Mouse (Mus musculus) limb, embryonic 10.5 days (tissue): ENCODE results near the gene Cpeb4. TPM values are rescaled to one million over a fixed set of nuclear protein-coding genes. Genes with fewer than 3 reads are reported as not detected.

Experiments used
- DNase-seq: peaks from one replicate; pipeline ENCODE4 v3.0.0-alpha.2; 2017; ENCODE audit warnings: low spot score
- H3K27ac ChIP-seq: fragments of 300-500 bp; sonication (generic); 2 replicates; pipeline ENCODE4 v1.5.1; 2016; ENCODE audit warnings: mild to moderate bottlenecking
- H3K27me3 ChIP-seq: fragments of 300-500 bp; sonication (generic); 2 replicates; pipeline ENCODE4 v1.6.1; 2016; ENCODE audit warnings: low read depth, mild to moderate bottlenecking; ENCODE audit not compliant: poor library complexity, severe bottlenecking
- H3K36me3 ChIP-seq: fragments of 300-500 bp; sonication (generic); 2 replicates; pipeline ENCODE4 v1.6.1; 2016; ENCODE audit warnings: mild to moderate bottlenecking, moderate library complexity
- H3K4me1 ChIP-seq: fragments of 300-500 bp; sonication (generic); 2 replicates; pipeline ENCODE4 v1.6.1; 2016
- H3K4me3 ChIP-seq: fragments of 300-500 bp; sonication (generic); 2 replicates; pipeline ENCODE4 v1.5.1; 2016; ENCODE audit warnings: mild to moderate bottlenecking, moderate library complexity
- H3K9me3 ChIP-seq: fragments of 300-500 bp; sonication (generic); replicated peaks from 2 replicates; pipeline ENCODE4 v1.6.1; 2016; ENCODE audit warnings: mild to moderate bottlenecking
- WGBS: fragments of 180-500 bp; shearing (Covaris S2); methylation state at CpG from one replicate; pipeline ENCODE4 v1.1.7; 2016; 5-methylcytosine and 5-hydroxymethylcytosine counted together
- polyA plus RNA-seq: library from polyadenylated mRNA; unstranded; fragments of >200 nt; fragmentation: Nextera tagmentation; extraction: Ambion mirVana; gene quantifications from 2 replicates; pipeline ENCODE4 v1.2.1, GENCODE M21; 2016

Gene Cpeb4
- polyA plus RNA-seq, 1 experiment from 2014 or later = 1.7 TPM

- Histone ChIP-seq H3K27me3 (no peaks in the 10 kb centered on the region), H3K27ac (no peak overlapping the region; the same call in 1 of the 2 replicates), H3K36me3 (no peaks in the 10 kb centered on the region), H3K9me3 (no peaks in the 10 kb centered on the region), H3K4me1 (peaks cover 29% of the 10 kb centered on the region), H3K4me3 (no peak overlapping the region)
- DNase-seq = no peak
- WGBS = 94% methylated on average over 5 of the region's 5 CpGs
Measured at GRCm38 (mm10) chr11:31850995-31851394, 21.0 kb upstream of the Cpeb4 start.

GRCm38 (mm10) chr11:31851702-31852560 is 20.1 kb upstream of the Cpeb4 start:
- 64% methylated on average over 4 of the region's 4 CpGs for WGBS
- H3K36me3 ChIP-seq = no peaks in the 10 kb centered on the region
- peak; percentile 30 for DNase-seq
- no peak overlapping the region for H3K4me3 ChIP-seq
- H3K27me3 ChIP-seq = no peaks in the 10 kb centered on the region
- peak overlapping the region; percentile 23; the same call in 1 of the 2 replicates for H3K27ac ChIP-seq
- peaks cover 29% of the 10 kb centered on the region for H3K4me1 ChIP-seq
- no peaks in the 10 kb centered on the region for H3K9me3 ChIP-seq

GRCm38 (mm10) chr11:31854955-31855354 is 17.1 kb upstream of the Cpeb4 start:
- H3K27ac ChIP-seq = no peak overlapping the region
- no peaks in the 10 kb centered on the region for H3K9me3 ChIP-seq
- no peak overlapping the region for H3K4me3 ChIP-seq
- DNase-seq = peak; percentile 15
- H3K36me3 ChIP-seq = no peaks in the 10 kb centered on the region
- H3K27me3 ChIP-seq = no peaks in the 10 kb centered on the region
- peaks cover 29% of the 10 kb centered on the region for H3K4me1 ChIP-seq
- WGBS = 77% methylated on average over 5 of the region's 5 CpGs

- no peaks in the 10 kb centered on the region for H3K9me3 ChIP-seq
- 93% methylated on average over 4 of the region's 4 CpGs for WGBS
Measured at GRCm38 (mm10) chr11:31857479-31857878, 14.5 kb upstream of the Cpeb4 start.

GRCm38 (mm10) chr11:31861149-31861890 is 10.7 kb upstream of the Cpeb4 start:
- H3K27ac ChIP-seq = no peak overlapping the region
- no peak overlapping the region for H3K4me3 ChIP-seq
- no peaks in the 10 kb centered on the region for H3K4me1 ChIP-seq
- DNase-seq = no peak
- no peaks in the 10 kb centered on the region for H3K36me3 ChIP-seq
- no peaks in the 10 kb centered on the region for H3K27me3 ChIP-seq
- 88% methylated on average over 6 of the region's 6 CpGs for WGBS
- no peaks in the 10 kb centered on the region for H3K9me3 ChIP-seq

More at GRCm38 (mm10) chr11:31857479-31857878, 14.5 kb upstream of the Cpeb4 start:
- H3K36me3 ChIP-seq = no peaks in the 10 kb centered on the region
- no peak overlapping the region for H3K27ac ChIP-seq
- DNase-seq = no peak
- H3K4me3 ChIP-seq = no peak overlapping the region
- no peaks in the 10 kb centered on the region for H3K27me3 ChIP-seq
- peaks cover 12% of the 10 kb centered on the region for H3K4me1 ChIP-seq

GRCm38 (mm10) chr11:31867976-31868375 is 4.0 kb upstream of the Cpeb4 start:
- no peak overlapping the region for H3K4me3 ChIP-seq
- no peaks in the 10 kb centered on the region for H3K36me3 ChIP-seq
- no peaks in the 10 kb centered on the region for H3K9me3 ChIP-seq
- peaks cover 16% of the 10 kb centered on the region for H3K4me1 ChIP-seq
- H3K27ac ChIP-seq = no peak overlapping the region
- no peaks in the 10 kb centered on the region for H3K27me3 ChIP-seq
- no peak for DNase-seq
- WGBS = 84% methylated on average over 4 of the region's 4 CpGs

GRCm38 (mm10) chr11:31870285-31871010 is 1.6 kb upstream of the Cpeb4 start:
- peak; percentile 96 for DNase-seq
- Histone ChIP-seq H3K36me3 (no peaks in the 10 kb centered on the region), H3K4me1 (peaks cover 20% of the 10 kb centered on the region), H3K27me3 (no peaks in the 10 kb centered on the region), H3K4me3 (peak overlapping the region; percentile 83), H3K9me3 (no peaks in the 10 kb centered on the region), H3K27ac (peak overlapping the region; percentile 96)
- WGBS = under 1% methylated on average over 53 of the region's 53 CpGs

DNA sequence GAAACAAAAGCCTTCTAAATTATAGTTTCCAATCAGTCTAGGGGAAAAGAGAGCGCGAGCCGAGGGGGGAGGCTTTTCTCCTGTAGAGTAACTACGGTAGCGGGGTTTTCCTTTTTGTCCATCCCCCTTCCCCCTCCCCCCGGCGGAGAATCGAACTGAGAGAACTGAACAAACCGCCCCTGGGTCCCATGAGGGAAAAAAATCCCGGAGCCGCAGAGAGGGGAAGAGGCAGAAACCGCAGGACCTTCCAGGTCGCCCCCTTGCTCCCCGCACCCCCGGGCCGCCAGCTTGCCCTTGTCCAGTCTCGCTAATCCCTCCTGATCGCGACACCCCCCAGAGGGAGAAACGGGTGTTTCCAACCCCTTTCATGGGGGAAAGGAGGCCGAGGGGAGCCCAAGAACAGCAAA is 873 bp upstream of the Cpeb4 start:
- WGBS = 0% methylated on average over 20 of the region's 21 CpGs
- Histone ChIP-seq H3K27me3 (no peaks in the 10 kb centered on the region), H3K36me3 (no peaks in the 10 kb centered on the region), H3K4me1 (peaks cover 20% of the 10 kb centered on the region), H3K27ac (peak overlapping the region; percentile 96), H3K4me3 (peak overlapping the region; percentile 83), H3K9me3 (no peaks in the 10 kb centered on the region)
- peak; percentile 59 for DNase-seq

GRCm38 (mm10) chr11:31872546-31873261 is 693 bp downstream of the Cpeb4 start:
- DNase-seq = no peak
- Histone ChIP-seq H3K27ac (no peak overlapping the region), H3K27me3 (no peaks in the 10 kb centered on the region), H3K4me3 (peak overlapping the region; percentile 29), H3K36me3 (no peaks in the 10 kb centered on the region), H3K4me1 (peaks cover 20% of the 10 kb centered on the region), H3K9me3 (no peaks in the 10 kb centered on the region)
- WGBS = 54% methylated on average over 15 of the region's 15 CpGs

DNA sequence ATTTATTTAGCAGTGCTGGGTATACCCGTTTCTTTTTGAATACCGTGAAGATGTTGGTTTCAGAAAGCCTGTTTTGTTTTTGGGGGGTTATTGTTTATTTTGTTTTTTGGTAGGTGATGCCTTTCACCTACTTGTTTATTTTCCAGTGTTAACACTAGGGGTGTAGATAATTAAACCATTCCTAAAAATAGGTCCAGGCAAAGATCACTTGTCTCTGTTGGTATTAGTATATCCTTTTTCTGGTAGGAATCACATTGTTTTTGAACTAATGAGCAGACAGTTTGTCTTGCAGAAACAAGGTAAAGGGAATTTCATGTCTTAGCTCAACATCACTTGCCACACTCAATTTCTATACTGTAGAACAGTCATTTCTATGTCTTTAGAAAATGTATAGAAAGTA is 2.1 kb downstream of the Cpeb4 start:
- Histone ChIP-seq H3K36me3 (no peaks in the 10 kb centered on the region), H3K27ac (no peak overlapping the region), H3K4me3 (no peak overlapping the region), H3K9me3 (no peaks in the 10 kb centered on the region), H3K27me3 (no peaks in the 10 kb centered on the region), H3K4me1 (peaks cover 20% of the 10 kb centered on the region)
- DNase-seq = no peak
- 80% methylated on average over 2 of the region's 2 CpGs for WGBS

DNA sequence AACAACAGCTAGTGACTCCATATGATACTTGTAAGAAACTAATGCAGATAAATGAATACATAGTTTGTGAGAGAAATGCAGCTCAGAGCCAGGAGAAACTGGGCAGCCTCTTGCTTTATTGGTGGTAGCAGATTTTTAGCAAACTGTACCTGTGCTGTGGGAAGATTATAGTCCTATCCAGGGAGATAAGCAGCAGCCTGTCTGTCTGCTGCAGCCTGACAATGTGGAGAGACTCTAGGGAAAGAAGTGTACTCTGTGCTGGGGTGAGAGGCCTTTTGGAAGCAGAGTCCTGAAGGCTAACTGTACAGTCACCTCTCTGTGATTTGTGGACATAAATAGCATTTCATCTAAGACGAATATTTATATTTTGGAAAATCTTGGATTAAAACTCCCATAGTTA is 11.7 kb downstream of the Cpeb4 start:
- Histone ChIP-seq H3K4me1 (no peaks in the 10 kb centered on the region), H3K4me3 (no peak overlapping the region), H3K27me3 (no peaks in the 10 kb centered on the region), H3K9me3 (no peaks in the 10 kb centered on the region), H3K27ac (no peak overlapping the region), H3K36me3 (no peaks in the 10 kb centered on the region)
- 90% methylated on average over 1 of the region's 1 CpGs for WGBS
- no peak for DNase-seq

GRCm38 (mm10) chr11:31885765-31886164 is 13.8 kb downstream of the Cpeb4 start:
- H3K36me3 ChIP-seq = no peaks in the 10 kb centered on the region
- no peak overlapping the region for H3K4me3 ChIP-seq
- no peak for DNase-seq
- no peaks in the 10 kb centered on the region for H3K9me3 ChIP-seq
- 76% methylated on average over 1 of the region's 1 CpGs for WGBS
- no peaks in the 10 kb centered on the region for H3K4me1 ChIP-seq
- no peaks in the 10 kb centered on the region for H3K27me3 ChIP-seq
- no peak overlapping the region for H3K27ac ChIP-seq
